8 mouse cellular contexts compared by ENCODE assay signal in genomic region chr15:89498049-89498960, GRCm38 (mm10). TPM values are rescaled to one million over a fixed set of nuclear protein-coding genes. Genes with fewer than 3 reads are reported as not detected.
DNase-seq lines count a peak whose midpoint lies in the region; ATAC-seq and TF ChIP-seq lines count a peak whose summit lies in the region.

No protein-coding gene starts in this region.

- H3K4me3 ChIP-seq in kidney, adult 2 months (ENCODE audit: insufficient read depth, low read depth, low read length) = peak overlapping the region; percentile 60
- peak overlapping the region; percentile 83 for H3K4me3 ChIP-seq in limb, embryonic 14.5 days (replicated peaks; ENCODE audit: low read length)
- H3K4me3 ChIP-seq in midbrain, embryonic 13.5 days (replicated peaks) = peak overlapping the region; percentile 58

- TF ChIP-seq POLR2A in kidney, adult 2 months (IDR thresholded peaks at IDR 0.05; ENCODE audit: low read depth, low read length) = no peak
- no peak for TF ChIP-seq POLR2A in limb, embryonic 14.5 days (IDR thresholded peaks at IDR 0.05; ENCODE audit: borderline replicate concordance, extremely low read depth, insufficient read depth, insufficient read length)

- no peak for ATAC-seq in limb, embryonic 14.5 days (ENCODE audit: low FRiP score, low read depth)
- peak; percentile 32 for ATAC-seq in midbrain, embryonic 13.5 days

- peak; percentile 35 to 73 for DNase-seq in adrenal gland, adult (ENCODE audit: inconsistent age in 2 of 2, low spot score in 1 of 2)
- no peak for DNase-seq in adrenal gland, adult 8-10 months
- peak; percentile 58 for DNase-seq in cerebellum, adult 8-10 months
- peak; percentile 63 to 72 for DNase-seq in frontal cortex, postnatal 25 days (ENCODE audit: low spot score in 2 of 2)
- peak; percentile 45 for DNase-seq in kidney, adult 2 months
- DNase-seq in limb, embryonic 14.5 days (ENCODE audit: low spot score) = peak; percentile 30
- peak; percentile 84 for DNase-seq in telencephalon, adult 2 months (ENCODE audit: low read depth, low spot score)

- 6% methylated on average over 41 of the region's 41 CpGs for WGBS in kidney, adult 2 months
- 3% methylated on average over 38 of the region's 41 CpGs for WGBS in limb, embryonic 14.5 days
- WGBS in midbrain, embryonic 13.5 days = 2% methylated on average over 41 of the region's 41 CpGs

- no peaks in the 10 kb centered on the region for H3K36me3 ChIP-seq in kidney, adult 2 months (ENCODE audit: control insufficient read depth, insufficient read depth, low read length)
- 0 out of 2 replicates have a peak, but pooled peaks cover under 1% of the 10 kb centered on the region for H3K36me3 ChIP-seq in limb, embryonic 14.5 days (ENCODE audit: control insufficient read depth, insufficient read depth, low read length)
- H3K36me3 ChIP-seq in midbrain, embryonic 13.5 days = peaks cover 1% of the 10 kb centered on the region; the same call in 1 of the 2 replicates

- H3K9ac ChIP-seq in limb, embryonic 14.5 days (ENCODE audit: low read depth, low read length, severe bottlenecking) = peak overlapping the region; percentile 86
- peak overlapping the region; percentile 84 for H3K9ac ChIP-seq in midbrain, embryonic 13.5 days (replicated peaks)

- no peaks in the 10 kb centered on the region; the same call in none of the 2 replicates for H3K27me3 ChIP-seq in kidney, adult 2 months (replicated peaks; ENCODE audit: control insufficient read depth, insufficient read depth, low read length)
- peaks cover 5% of the 10 kb centered on the region; the same call in 1 of the 2 replicates for H3K27me3 ChIP-seq in limb, embryonic 14.5 days (ENCODE audit: control insufficient read depth, insufficient read depth, low read length)
- peaks cover 24% of the 10 kb centered on the region for H3K27me3 ChIP-seq in midbrain, embryonic 13.5 days

- no peaks in the 10 kb centered on the region for H3K4me1 ChIP-seq in kidney, adult 2 months (ENCODE audit: control insufficient read depth, insufficient read depth, low read length)
- no peaks in the 10 kb centered on the region for H3K4me1 ChIP-seq in limb, embryonic 14.5 days (ENCODE audit: control insufficient read depth, insufficient read depth, low read length)
- H3K4me1 ChIP-seq in midbrain, embryonic 13.5 days (replicated peaks) = peaks cover 42% of the 10 kb centered on the region

- no peaks in the 10 kb centered on the region for H3K9me3 ChIP-seq in limb, embryonic 14.5 days (ENCODE audit: control insufficient read depth, low read length)
- no peaks in the 10 kb centered on the region for H3K9me3 ChIP-seq in midbrain, embryonic 13.5 days

- TF ChIP-seq CTCF in kidney, adult 2 months (conservative IDR thresholded peaks at IDR 0.05; ENCODE audit: insufficient read depth, insufficient read length, low read depth, low read length) = no peak

- H3K27ac ChIP-seq in kidney, adult 2 months (ENCODE audit: insufficient read depth, low read depth, low read length) = peak overlapping the region; percentile 68
- no peak overlapping the region; the same call in 1 of the 2 replicates for H3K27ac ChIP-seq in limb, embryonic 14.5 days (replicated peaks; ENCODE audit: low read depth, low read length)
- peak overlapping the region; percentile 83 for H3K27ac ChIP-seq in midbrain, embryonic 13.5 days

- H3K4me2 ChIP-seq in limb, embryonic 14.5 days (replicated peaks; ENCODE audit: low read depth, low read length, severe bottlenecking) = peak overlapping the region; percentile 93
- H3K4me2 ChIP-seq in midbrain, embryonic 13.5 days (replicated peaks) = peak overlapping the region; percentile 90

RNA-seq across cellular contexts. Expression of gene Shank3, which starts 1.1 kb away (rescaled TPM):
- 10 to 100 TPM; 29.1 to 61.2 (median 42.8) TPM for total RNA-seq in adrenal gland, adult 8-10 months (2022)
- polyA plus RNA-seq in kidney, adult 2 months (2012; rRNA removed) = 18.0 and 19.5 TPM in 2 replicates
- polyA plus RNA-seq in limb, embryonic 14.5 days (2012; rRNA removed) = 18.4 and 25.1 TPM in 2 replicates
- polyA plus RNA-seq in limb, embryonic 14.5 days (2014; fragmentation: Nextera tagmentation; extraction: Ambion mirVana) = 2.4 and 2.7 TPM in 2 replicates
- 13.3 and 14.8 TPM in 2 replicates for polyA plus RNA-seq in midbrain, embryonic 13.5 days (2015; fragmentation: Nextera tagmentation; extraction: Ambion mirVana)

RNA-seq across cellular contexts. Expression of gene Arsa, which starts 21.1 kb away (rescaled TPM):
- total RNA-seq in adrenal gland, adult 8-10 months (2022) = 10 to 100 TPM; 16.9 to 32.5 (median 21.6) TPM
- polyA plus RNA-seq in kidney, adult 2 months (2012; rRNA removed) = 26.0 and 30.0 TPM in 2 replicates
- polyA plus RNA-seq in limb, embryonic 14.5 days (2012; rRNA removed) = 30.7 and 38.5 TPM in 2 replicates
- 18.3 and 21.7 TPM in 2 replicates for polyA plus RNA-seq in limb, embryonic 14.5 days (2014; fragmentation: Nextera tagmentation; extraction: Ambion mirVana)
- 16.7 and 17.6 TPM in 2 replicates for polyA plus RNA-seq in midbrain, embryonic 13.5 days (2015; fragmentation: Nextera tagmentation; extraction: Ambion mirVana)

RNA-seq across cellular contexts. Expression of gene Mapk8ip2, which starts 44.6 kb away (rescaled TPM):
- total RNA-seq in adrenal gland, adult 8-10 months (2022) = 10 to 100 TPM; 14.3 to 19.0 (median 15.0) TPM
- polyA plus RNA-seq in kidney, adult 2 months (2012; rRNA removed) = 0.29 and 0.59 TPM in 2 replicates
- 2.5 and 2.6 TPM in 2 replicates for polyA plus RNA-seq in limb, embryonic 14.5 days (2012; rRNA removed)
- 0.99 and 1.5 TPM in 2 replicates for polyA plus RNA-seq in limb, embryonic 14.5 days (2014; fragmentation: Nextera tagmentation; extraction: Ambion mirVana)
- polyA plus RNA-seq in midbrain, embryonic 13.5 days (2015; fragmentation: Nextera tagmentation; extraction: Ambion mirVana) = 72.9 and 75.9 TPM in 2 replicates

Comparison
In these comparisons a context has a peak if more than half of its experiments do, and no peak if none do; other contexts are left out.
1. RNA of gene Mapk8ip2, which starts 44.6 kb away (polyA plus RNA-seq): 72.9 to 75.9 TPM in midbrain, embryonic 13.5 days; 0.99 to 2.6 TPM in limb, embryonic 14.5 days and 0.29 to 0.59 TPM in kidney, adult 2 months; every median in the first group is over 10 times any median in the second.
2. Peak in every context shown above with its lines, with median percentiles within 50 percentile points of each other: H3K4me3 ChIP-seq.